Mouse (Mus musculus) adrenal gland, postnatal 14 days (tissue): ENCODE measurements at regions not wholly inside any gene's neighbourhood (a gene's known extent, or its start where the extent isn't known, plus 50 kb on each side); places are given as distances from the start of the nearest gene placed in this dataset.

Experiments
- DNase-seq: peaks from one replicate; pipeline ENCODE4 v3.0.0; 2021; ENCODE audit warnings: mixed read lengths

- DNase-seq = no peak
These were observed 243.9 kb downstream of the Tcf7l2 start for GRCm38 (mm10) chr19:55985518-55985917.

- DNase-seq = no peak
These were observed 250.4 kb downstream of the Tcf7l2 start for GRCm38 (mm10) chr19:55991791-55992726.

- DNase-seq = no peak
These were observed 251.1 kb downstream of the Tcf7l2 start for GRCm38 (mm10) chr19:55992727-55993066.

GRCm38 (mm10) chr19:55995721-55996120, 254.1 kb downstream of the Tcf7l2 start:
- no peak for DNase-seq

GRCm38 (mm10) chr19:55998454-55999180, 257.0 kb downstream of the Tcf7l2 start:
- DNase-seq = no peak

- DNase-seq = no peak
These were observed 257.8 kb downstream of the Tcf7l2 start for GRCm38 (mm10) chr19:55999409-55999808.

GRCm38 (mm10) chr19:56001428-56001827, 259.8 kb downstream of the Tcf7l2 start:
- DNase-seq = no peak

GRCm38 (mm10) chr19:56005886-56006285, 264.3 kb downstream of the Tcf7l2 start:
- no peak for DNase-seq

GRCm38 (mm10) chr19:56007433-56007832, 265.8 kb downstream of the Tcf7l2 start:
- DNase-seq = no peak

- DNase-seq = no peak
These were observed 269.1 kb downstream of the Tcf7l2 start for GRCm38 (mm10) chr19:56010766-56011165.

- DNase-seq = no peak
These were observed 269.7 kb downstream of the Tcf7l2 start for GRCm38 (mm10) chr19:56011292-56011691.

- DNase-seq = no peak
These were observed 270.2 kb upstream of the Habp2 start for GRCm38 (mm10) chr19:56016548-56017346.

- DNase-seq = no peak
These were observed 269.4 kb upstream of the Habp2 start for GRCm38 (mm10) chr19:56017524-56017923.

GRCm38 (mm10) chr19:56019143-56019542, 267.8 kb upstream of the Habp2 start:
- no peak for DNase-seq

- DNase-seq = no peak
These were observed 264.6 kb upstream of the Habp2 start for GRCm38 (mm10) chr19:56022348-56022747.

- DNase-seq = no peak
These were observed 262.3 kb upstream of the Habp2 start for GRCm38 (mm10) chr19:56024599-56024998.

GRCm38 (mm10) chr19:56029428-56030281, 257.3 kb upstream of the Habp2 start:
- peak; percentile 71 for DNase-seq

GRCm38 (mm10) chr19:56030401-56030925, 256.5 kb upstream of the Habp2 start:
- DNase-seq = no peak

- no peak for DNase-seq
These were observed 252.4 kb upstream of the Habp2 start for GRCm38 (mm10) chr19:56034552-56034951.

GRCm38 (mm10) chr19:56037584-56037983, 249.4 kb upstream of the Habp2 start:
- DNase-seq = no peak
